Mouse (Mus musculus): Measurements from ENCODE around the gene Chpf.

GRCm38 (mm10) chr1:75501905-75502304, 22.8 kb upstream of the Chpf start:
- TF ChIP-seq CTCF (IDR thresholded peaks at IDR 0.05; ENCODE audit: borderline replicate concordance, insufficient read depth, low read depth, low read length), result no peak
- no peak for TF ChIP-seq POLR2A (IDR thresholded peaks at IDR 0.05; ENCODE audit: borderline replicate concordance, insufficient read depth, low read length)
